Mouse (Mus musculus) lung, adult 2 months (tissue): ENCODE measurements around the gene Cxcl2.

Experiments
- CTCF ChIP-seq: fragments of 200-500 bp; IDR thresholded peaks from 2 replicates; pipeline ENCODE4 v1.5.1; 2011; ENCODE audit warnings: mild to moderate bottlenecking, low read length, control low read depth; ENCODE audit not compliant: insufficient read depth
- POLR2A ChIP-seq: fragments of 200-500 bp; IDR thresholded peaks from 2 replicates; pipeline ENCODE4 v1.6.1; 2011; ENCODE audit warnings: low read depth, mild to moderate bottlenecking, control low read depth, low read length, borderline replicate concordance; ENCODE audit errors: extremely low read depth

DNA sequence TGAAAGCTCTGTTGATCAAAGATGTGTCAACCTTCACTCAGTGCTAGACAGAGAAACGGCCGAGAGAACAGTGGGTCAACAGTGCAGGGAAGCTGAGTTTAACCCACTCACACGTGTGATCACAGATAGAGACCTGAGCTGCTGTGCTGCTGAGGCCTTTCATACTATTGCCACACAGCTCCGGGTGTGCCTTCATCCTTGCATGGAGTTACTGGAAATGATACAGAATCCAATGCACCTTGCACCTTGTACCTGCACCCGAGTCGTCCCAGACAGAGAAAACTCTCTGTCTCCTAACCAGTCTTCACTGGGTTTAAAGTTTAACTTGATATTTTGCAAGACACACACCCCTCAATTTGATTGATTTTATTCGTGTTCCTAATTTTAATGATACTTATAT, 31.3 kb upstream of the Cxcl2 start:
- TF ChIP-seq POLR2A (no peak), CTCF (no peak)
